ENCODE assay signal across 39 mouse cellular contexts in the genomic region with DNA sequence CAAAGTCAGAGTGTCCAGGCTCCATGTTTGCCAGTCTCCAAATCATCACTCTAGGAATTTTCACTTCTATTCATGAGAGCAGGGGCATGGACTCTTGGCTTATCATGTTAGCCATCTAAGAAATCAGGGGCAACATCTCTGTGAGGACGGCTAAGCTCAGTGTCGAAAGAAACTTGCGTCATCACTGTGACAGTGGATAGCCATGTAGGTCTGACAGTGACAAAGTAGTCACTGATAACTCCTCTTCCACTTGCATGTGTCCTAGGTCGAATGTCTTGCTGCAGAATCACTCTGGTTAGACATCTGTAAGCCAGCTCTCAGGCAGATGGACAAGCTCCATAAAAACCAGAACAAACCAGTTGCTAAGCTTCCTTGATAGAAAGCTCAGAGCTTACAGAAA. TPM values are rescaled to one million over a fixed set of nuclear protein-coding genes. Genes with fewer than 3 reads are reported as not detected.
DNase-seq lines count a peak whose midpoint lies in the region; ATAC-seq and TF ChIP-seq lines count a peak whose summit lies in the region.
"Had no signal": no experiment of that assay in that cellular context is flagged by ENCODE, and none has a peak within 500 bp of the region (broad histone marks: within the 10 kb centered on the region; RNA-seq: fewer than 3 reads in every experiment).

No protein-coding gene starts in this region.

- H3K9me3 ChIP-seq in liver, postnatal 0 days (ENCODE audit: low read length) = no peaks in the 10 kb centered on the region
- H3K9me3 ChIP-seq in liver, embryonic 11.5 days (ENCODE audit: control insufficient read depth, low read length) = no peaks in the 10 kb centered on the region
- H3K9me3 ChIP-seq: hindbrain, embryonic 13.5 days; limb, embryonic 13.5 days; liver, embryonic 15.5 days; megakaryocyte, embryonic 14.5 days; midbrain, embryonic 13.5 days had no signal

- no peak overlapping the region; the same call in 1 of the 2 replicates for H3K27ac ChIP-seq in liver, postnatal 0 days (ENCODE audit: low read depth)
- no peak overlapping the region for H3K27ac ChIP-seq in liver, embryonic 11.5 days (ENCODE audit: low read depth, low read length)
- H3K27ac ChIP-seq: hindbrain, embryonic 13.5 days; kidney, postnatal 0 days; limb, embryonic 13.5 days; liver, embryonic 15.5 days; midbrain, embryonic 13.5 days; stomach, postnatal 0 days had no signal

- H3K4me3 ChIP-seq in liver, postnatal 0 days (ENCODE audit: low read depth, low read length) = no peak overlapping the region
- no peak overlapping the region for H3K4me3 ChIP-seq in liver, embryonic 11.5 days (ENCODE audit: low read depth, low read length)
- H3K4me3 ChIP-seq: hindbrain, embryonic 13.5 days; limb, embryonic 13.5 days; liver, embryonic 15.5 days; megakaryocyte, embryonic 14.5 days; midbrain, embryonic 13.5 days had no signal

- 42% methylated on average over 4 of the region's 4 CpGs for WGBS in liver, postnatal 0 days (ENCODE audit: insufficient replicate concordance)
- 38% methylated on average over 4 of the region's 4 CpGs for WGBS in liver, embryonic 11.5 days

- no peak for TF ChIP-seq EP300 in liver, postnatal 0 days (IDR thresholded peaks at IDR 0.05; ENCODE audit: low read depth)

- no peak overlapping the region for H3K4me2 ChIP-seq in liver, postnatal 0 days (ENCODE audit: low read depth, low read length)
- no peak overlapping the region for H3K4me2 ChIP-seq in liver, embryonic 11.5 days
- H3K4me2 ChIP-seq: heart, embryonic 11.5 days; hindbrain, embryonic 13.5 days; limb, embryonic 13.5 days; liver, embryonic 15.5 days; midbrain, embryonic 13.5 days had no signal

- ATAC-seq in liver, postnatal 0 days = peak; percentile 68
- no peak for ATAC-seq in liver, embryonic 11.5 days (replicated peaks; ENCODE audit: low FRiP score)
- ATAC-seq: forebrain, embryonic 14.5 days; intestine, embryonic 16.5 days; midbrain, embryonic 13.5 days; Patski had no signal

- H3K4me1 ChIP-seq in liver, postnatal 0 days (ENCODE audit: insufficient read depth) = 0 out of 2 replicates have a peak, but pooled peaks cover 2% of the 10 kb centered on the region
- H3K4me1 ChIP-seq in liver, embryonic 11.5 days (replicated peaks; ENCODE audit: control insufficient read depth, insufficient read depth, low read length) = no peaks in the 10 kb centered on the region
- H3K4me1 ChIP-seq: hindbrain, embryonic 13.5 days; limb, embryonic 13.5 days; megakaryocyte, embryonic 14.5 days; midbrain, embryonic 13.5 days had no signal

- H3K36me3 ChIP-seq in liver, postnatal 0 days (replicated peaks; ENCODE audit: insufficient read depth, low read length) = no peaks in the 10 kb centered on the region
- H3K36me3 ChIP-seq in liver, embryonic 11.5 days (ENCODE audit: control insufficient read depth, insufficient read depth, low read length) = no peaks in the 10 kb centered on the region
- H3K36me3 ChIP-seq: hindbrain, embryonic 13.5 days; limb, embryonic 13.5 days; liver, embryonic 15.5 days; midbrain, embryonic 13.5 days had no signal

- DNase-seq in adrenal gland, adult 8-10 months = peak; percentile 82
- DNase-seq in adrenal gland, adult 18-20 months (ENCODE audit: low spot score in 2 of 2) = no peak
- no peak for DNase-seq in liver, postnatal 0 days
- no peak for DNase-seq in liver, embryonic 11.5 days (ENCODE audit: low spot score)
- peak; percentile 42 for DNase-seq in retina, postnatal 1 day
- DNase-seq in retina, embryonic 14.5 days (ENCODE audit: low spot score) = no peak
- DNase-seq in spleen, adult 12 weeks (ENCODE audit: low spot score) = no peak
- DNase-seq: cerebellum, adult 2 months; cerebellum, postnatal 14 days; gastrocnemius, postnatal 25 days; heart, adult 18-20 months; heart, postnatal 4 days; kidney, adult 8-10 months; kidney, postnatal 4 days; lung, postnatal 36 days; thymus, adult 18-20 months; thymus, postnatal 25 days had no signal

- no peak for TF ChIP-seq CTCF in liver, postnatal 0 days (IDR thresholded peaks at IDR 0.05; ENCODE audit: low read depth)

- no peak overlapping the region for H3K9ac ChIP-seq in liver, postnatal 0 days (replicated peaks)
- H3K9ac ChIP-seq in liver, embryonic 11.5 days (ENCODE audit: low read depth, low read length) = no peak overlapping the region
- H3K9ac ChIP-seq: hindbrain, embryonic 13.5 days; limb, embryonic 13.5 days; liver, embryonic 15.5 days; midbrain, embryonic 13.5 days had no signal

- no peaks in the 10 kb centered on the region for H3K27me3 ChIP-seq in liver, postnatal 0 days (ENCODE audit: insufficient read depth, low read length)
- H3K27me3 ChIP-seq in liver, embryonic 11.5 days (replicated peaks; ENCODE audit: control insufficient read depth, insufficient read depth, low read length) = no peaks in the 10 kb centered on the region
- H3K27me3 ChIP-seq: hindbrain, embryonic 13.5 days; limb, embryonic 13.5 days; liver, embryonic 15.5 days; megakaryocyte, embryonic 14.5 days; midbrain, embryonic 13.5 days; Patski had no signal

RNA-seq across cellular contexts. Expression of a gene that starts 1.8 kb away (rescaled TPM):
- total RNA-seq in adrenal gland, adult 8-10 months (2022) = 1,000 to 10,000 TPM in 2 of 4 experiments, 100 to 1,000 TPM in 2; 318 to 7,826 (median 4,098) TPM
- 1,000 to 10,000 TPM in 1 of 2 experiments, 100 to 1,000 TPM in 1; 384 to 6,834 TPM for total RNA-seq in adrenal gland, adult 18-20 months (2021)
- 434 and 496 TPM in 2 replicates for polyA plus RNA-seq in liver, postnatal 0 days (2015; fragmentation: Nextera tagmentation; extraction: Ambion mirVana)
- 0.83 and 1.4 TPM in 2 replicates for polyA plus RNA-seq in liver, embryonic 11.5 days (2014; fragmentation: Nextera tagmentation; extraction: Ambion mirVana)
- total RNA-seq: monocyte, adult 5-6 weeks had no signal
- polyA plus RNA-seq: embryonic facial prominence, embryonic 11.5 days had no signal

RNA-seq across cellular contexts. Expression of a gene that starts 45.0 kb away (rescaled TPM):
- 100 to 1,000 TPM in 2 of 4 experiments, 1 to 10 TPM in 2; 1.5 to 212 (median 76.4) TPM for total RNA-seq in adrenal gland, adult 8-10 months (2022)
- total RNA-seq in adrenal gland, adult 18-20 months (2021) = 100 to 1,000 TPM in 1 of 2 experiments, 1 to 10 TPM in 1; 2.8 to 129 TPM
- 6.2 and 6.7 TPM in 2 replicates for polyA plus RNA-seq in liver, postnatal 0 days (2015; fragmentation: Nextera tagmentation; extraction: Ambion mirVana)
- polyA plus RNA-seq in liver, embryonic 11.5 days (2014; fragmentation: Nextera tagmentation; extraction: Ambion mirVana) = 0.12 and 0.13 TPM in 2 replicates
- total RNA-seq: heart, postnatal 4 days; MEL; monocyte, adult 5-6 weeks had no signal
- polyA plus RNA-seq: cerebellum, adult 2 months; embryonic facial prominence, embryonic 11.5 days; heart, embryonic 11.5 days; spleen, adult 2 months had no signal

RNA-seq across cellular contexts. Expression of a gene that starts 50.5 kb away (rescaled TPM):
- not detected for total RNA-seq in adrenal gland, adult 8-10 months (2022)
- not detected for total RNA-seq in adrenal gland, adult 18-20 months (2021)
- polyA plus RNA-seq in liver, postnatal 0 days (2015; fragmentation: Nextera tagmentation; extraction: Ambion mirVana) = not detected in 2 replicates
- not detected in 2 replicates for polyA plus RNA-seq in liver, embryonic 11.5 days (2014; fragmentation: Nextera tagmentation; extraction: Ambion mirVana)
- total RNA-seq: gastrocnemius, postnatal 25 days; heart, adult 18-20 months; heart, postnatal 4 days; layer of hippocampus, adult 8-10 months; layer of hippocampus, postnatal 25 days; left cerebral cortex, adult 8-10 months; left cerebral cortex, postnatal 36 days; MEL; monocyte, adult 5-6 weeks had no signal
- polyA plus RNA-seq: cerebellum, adult 2 months; cortical plate, adult 2 months; embryonic facial prominence, embryonic 11.5 days; forebrain, embryonic 14.5 days; heart, embryonic 11.5 days; heart, embryonic 16.5 days; hindbrain, embryonic 13.5 days; limb, embryonic 13.5 days; liver, embryonic 15.5 days; midbrain, embryonic 13.5 days; neural tube, embryonic 14.5 days; spleen, adult 2 months had no signal

Comparison
In these comparisons a context has a peak if more than half of its experiments do, and no peak if none do; other contexts are left out.
1. DNase-seq: peak in adrenal gland, adult 8-10 months (single experiment) and retina, postnatal 1 day (single experiment); none in adrenal gland, adult 18-20 months (0 of 2), liver, postnatal 0 days (single experiment), liver, embryonic 11.5 days (single experiment), retina, embryonic 14.5 days (single experiment) and spleen, adult 12 weeks (single experiment).